ENCODE assay signal across 19 mouse cellular contexts in genomic region chr16:92454002-92454401, GRCm38 (mm10). TPM values are rescaled to one million over a fixed set of nuclear protein-coding genes. Genes with fewer than 3 reads are reported as not detected.
DNase-seq lines count a peak whose midpoint lies in the region; ATAC-seq and TF ChIP-seq lines count a peak whose summit lies in the region.
"Had no signal": no experiment of that assay in that cellular context is flagged by ENCODE, and none has a peak within 500 bp of the region (broad histone marks: within the 10 kb centered on the region; RNA-seq: fewer than 3 reads in every experiment).

No protein-coding gene starts in this region.

- no peak overlapping the region for H3K4me3 ChIP-seq in embryonic facial prominence, embryonic 15.5 days (replicated peaks)
- H3K4me3 ChIP-seq in embryonic facial prominence, embryonic 10.5 days = no peak overlapping the region
- H3K4me3 ChIP-seq in layer of hippocampus, adult 2 months = no peak overlapping the region
- peak overlapping the region; percentile 35 for H3K4me3 ChIP-seq in megakaryocyte, embryonic 14.5 days (replicated peaks)
- H3K4me3 ChIP-seq: erythroblast, embryonic 14.5 days; forebrain, embryonic 10.5 days; heart, embryonic 12.5 days; hindbrain, embryonic 15.5 days had no signal

- H3K27ac ChIP-seq in embryonic facial prominence, embryonic 15.5 days (replicated peaks) = peak overlapping the region; percentile 58; the same call in 1 of the 2 replicates
- no peak overlapping the region for H3K27ac ChIP-seq in embryonic facial prominence, embryonic 10.5 days (replicated peaks)
- no peak overlapping the region for H3K27ac ChIP-seq in layer of hippocampus, adult 2 months
- H3K27ac ChIP-seq: forebrain, embryonic 10.5 days; hindbrain, embryonic 15.5 days had no signal

- no peak overlapping the region for H3K9ac ChIP-seq in embryonic facial prominence, embryonic 15.5 days
- H3K9ac ChIP-seq: heart, embryonic 12.5 days; hindbrain, embryonic 15.5 days had no signal

- TF ChIP-seq CTCF in layer of hippocampus, adult 2 months (conservative IDR thresholded peaks at IDR 0.05) = peak; percentile 25; the same call in 1 of the 2 replicates

- no peak for DNase-seq in embryonic facial prominence, embryonic 10.5 days (ENCODE audit: low spot score)
- no peak for DNase-seq in layer of hippocampus, adult 2 months (ENCODE audit: low spot score in 2 of 2)
- no peak for DNase-seq in layer of hippocampus, postnatal 14 days (ENCODE audit: low spot score in 2 of 2)
- no peak for DNase-seq in urinary bladder, postnatal 36 days (ENCODE audit: low spot score in 2 of 2)
- DNase-seq: adrenal gland, adult 2 months; adrenal gland, postnatal 25 days; cerebellum, adult 18-20 months; cerebellum, adult 9-11 months; cerebellum, postnatal 36 days; gastrocnemius, postnatal 10 days; heart, postnatal 36 days had no signal

- peaks cover 36% of the 10 kb centered on the region for H3K4me1 ChIP-seq in embryonic facial prominence, embryonic 15.5 days
- H3K4me1 ChIP-seq in embryonic facial prominence, embryonic 10.5 days = peaks cover 7% of the 10 kb centered on the region; the same call in 1 of the 2 replicates
- H3K4me1 ChIP-seq in megakaryocyte, embryonic 14.5 days = peaks cover 14% of the 10 kb centered on the region

- H3K9me3 ChIP-seq in embryonic facial prominence, embryonic 15.5 days (replicated peaks) = no peaks in the 10 kb centered on the region
- no peaks in the 10 kb centered on the region for H3K9me3 ChIP-seq in embryonic facial prominence, embryonic 10.5 days
- H3K9me3 ChIP-seq in megakaryocyte, embryonic 14.5 days = no peaks in the 10 kb centered on the region
- H3K9me3 ChIP-seq: forebrain, embryonic 10.5 days; heart, embryonic 12.5 days; hindbrain, embryonic 15.5 days had no signal

- H3K36me3 ChIP-seq in embryonic facial prominence, embryonic 15.5 days = no peaks in the 10 kb centered on the region
- H3K36me3 ChIP-seq in embryonic facial prominence, embryonic 10.5 days (replicated peaks) = peaks cover 28% of the 10 kb centered on the region
- peaks cover 4% of the 10 kb centered on the region for H3K36me3 ChIP-seq in megakaryocyte, embryonic 14.5 days (replicated peaks; ENCODE audit: low read length)
- H3K36me3 ChIP-seq: hindbrain, embryonic 15.5 days had no signal

- no peaks in the 10 kb centered on the region for H3K27me3 ChIP-seq in embryonic facial prominence, embryonic 15.5 days
- H3K27me3 ChIP-seq in embryonic facial prominence, embryonic 10.5 days (replicated peaks; ENCODE audit: low read depth, poor library complexity, severe bottlenecking) = no peaks in the 10 kb centered on the region
- H3K27me3 ChIP-seq in megakaryocyte, embryonic 14.5 days (replicated peaks) = peaks cover 5% of the 10 kb centered on the region
- H3K27me3 ChIP-seq: hindbrain, embryonic 15.5 days had no signal

- ATAC-seq in embryonic facial prominence, embryonic 15.5 days (ENCODE audit: insufficient number of reproducible peaks, low FRiP score, low TSS enrichment, low read depth) = no peak
- no peak for ATAC-seq in megakaryocyte, adult 5-6 weeks (ENCODE audit: poor library complexity, severe bottlenecking)
- ATAC-seq: forebrain, embryonic 14.5 days had no signal

- no peak overlapping the region for H3K4me2 ChIP-seq in embryonic facial prominence, embryonic 15.5 days (replicated peaks)
- H3K4me2 ChIP-seq: heart, embryonic 12.5 days; hindbrain, embryonic 15.5 days had no signal

- 89% methylated on average over 7 of the region's 7 CpGs for WGBS in embryonic facial prominence, embryonic 15.5 days
- 92% methylated on average over 7 of the region's 7 CpGs for WGBS in embryonic facial prominence, embryonic 10.5 days

RNA-seq across cellular contexts. Expression of gene Rcan1, which starts 16.7 kb away (rescaled TPM):
- 40.3 and 41.8 TPM in 2 replicates for polyA plus RNA-seq in embryonic facial prominence, embryonic 15.5 days (2015; fragmentation: Nextera tagmentation; extraction: Ambion mirVana)
- polyA plus RNA-seq in embryonic facial prominence, embryonic 10.5 days (2016; fragmentation: Nextera tagmentation; extraction: Ambion mirVana) = 32.8 and 38.2 TPM in 2 replicates
- total RNA-seq in layer of hippocampus, adult 2 months (2021) = 10 to 100 TPM; 41.8 to 42.1 TPM
- total RNA-seq in layer of hippocampus, postnatal 14 days (2021) = 10 to 100 TPM; 39.5 to 40.3 TPM
- polyA plus RNA-seq in megakaryocyte, embryonic 14.5 days (2012; ENCODE audit: insufficient read depth, low replicate concordance) = 2.4 and 3.6 TPM in 2 replicates
- total RNA-seq in megakaryocyte, adult 5-6 weeks (2015) = 8.6 and 8.8 TPM in 2 replicates
- 8.8 and 11.5 TPM in 2 replicates for total RNA-seq in megakaryocyte, adult 5-6 weeks (2017)

RNA-seq across cellular contexts. Expression of gene Clic6, which starts 31.5 kb away (rescaled TPM):
- 6.7 and 8.8 TPM in 2 replicates for polyA plus RNA-seq in embryonic facial prominence, embryonic 15.5 days (2015; fragmentation: Nextera tagmentation; extraction: Ambion mirVana)
- 5.0 and 5.6 TPM in 2 replicates for polyA plus RNA-seq in embryonic facial prominence, embryonic 10.5 days (2016; fragmentation: Nextera tagmentation; extraction: Ambion mirVana)
- total RNA-seq in layer of hippocampus, adult 2 months (2021) = 1 to 10 TPM in 1 of 2 experiments, under 1 TPM in 1; 0.69 to 2.2 TPM
- 10 to 100 TPM in 1 of 2 experiments, 1 to 10 TPM in 1; 2.1 to 15.4 TPM for total RNA-seq in layer of hippocampus, postnatal 14 days (2021)
- not detected in 2 replicates for polyA plus RNA-seq in megakaryocyte, embryonic 14.5 days (2012; ENCODE audit: insufficient read depth, low replicate concordance)
- total RNA-seq in megakaryocyte, adult 5-6 weeks (2015) = not detected in 2 replicates
- not detected in 2 replicates for total RNA-seq in megakaryocyte, adult 5-6 weeks (2017)
- total RNA-seq: adrenal gland, postnatal 25 days had no signal
- polyA plus RNA-seq: erythroblast, embryonic 14.5 days had no signal
